Mouse (Mus musculus) WW6 (cell line): Measurements from ENCODE around the gene Dgat2.

Experiments used
- DNase-seq: peaks from one replicate; pipeline ENCODE4 v3.0.0-alpha.2; 2013; ENCODE audit warnings: low read depth, low spot score

Gene Dgat2

GRCm38 (mm10) chr7:99139841-99140491 is 42.6 kb downstream of the Dgat2 start:
- no peak for DNase-seq

- no peak for DNase-seq
Measured at GRCm38 (mm10) chr7:99137541-99137940, 45.0 kb downstream of the Dgat2 start.

- no peak for DNase-seq
Measured at GRCm38 (mm10) chr7:99136789-99137188, 45.7 kb downstream of the Dgat2 start.

GRCm38 (mm10) chr7:99133811-99134402 is 48.6 kb downstream of the Dgat2 start:
- DNase-seq = no peak

GRCm38 (mm10) chr7:99132597-99132996 is 49.9 kb downstream of the Dgat2 start:
- DNase-seq = no peak

DNA sequence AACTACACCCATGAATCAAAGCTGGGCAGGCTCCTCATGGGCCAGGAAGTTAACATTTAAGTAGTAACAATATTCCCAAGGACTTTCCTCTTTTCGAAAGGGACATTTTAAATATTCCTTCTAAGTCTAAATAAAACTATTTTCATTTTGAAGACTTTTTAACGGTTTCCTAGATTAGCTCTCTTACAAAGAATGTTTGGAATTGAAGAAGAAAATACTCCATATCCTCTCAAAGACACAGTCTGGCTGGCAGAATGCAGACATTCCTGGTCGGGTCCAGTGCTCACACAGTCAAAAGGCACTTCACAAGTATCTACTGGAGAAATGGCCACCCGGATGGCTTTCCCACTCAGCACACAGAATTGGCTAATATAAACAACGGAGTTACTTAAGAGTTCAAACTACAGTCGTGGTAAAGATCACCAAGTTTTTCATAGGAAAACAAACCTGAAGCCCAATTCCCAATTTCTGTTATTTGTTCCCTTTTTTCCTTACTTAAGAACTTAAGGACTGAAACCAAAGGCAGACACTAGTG is 50.6 kb downstream of the Dgat2 start:
- no peak for DNase-seq

GRCm38 (mm10) chr7:99128965-99129364 is 53.6 kb downstream of the Dgat2 start:
- no peak for DNase-seq

DNA sequence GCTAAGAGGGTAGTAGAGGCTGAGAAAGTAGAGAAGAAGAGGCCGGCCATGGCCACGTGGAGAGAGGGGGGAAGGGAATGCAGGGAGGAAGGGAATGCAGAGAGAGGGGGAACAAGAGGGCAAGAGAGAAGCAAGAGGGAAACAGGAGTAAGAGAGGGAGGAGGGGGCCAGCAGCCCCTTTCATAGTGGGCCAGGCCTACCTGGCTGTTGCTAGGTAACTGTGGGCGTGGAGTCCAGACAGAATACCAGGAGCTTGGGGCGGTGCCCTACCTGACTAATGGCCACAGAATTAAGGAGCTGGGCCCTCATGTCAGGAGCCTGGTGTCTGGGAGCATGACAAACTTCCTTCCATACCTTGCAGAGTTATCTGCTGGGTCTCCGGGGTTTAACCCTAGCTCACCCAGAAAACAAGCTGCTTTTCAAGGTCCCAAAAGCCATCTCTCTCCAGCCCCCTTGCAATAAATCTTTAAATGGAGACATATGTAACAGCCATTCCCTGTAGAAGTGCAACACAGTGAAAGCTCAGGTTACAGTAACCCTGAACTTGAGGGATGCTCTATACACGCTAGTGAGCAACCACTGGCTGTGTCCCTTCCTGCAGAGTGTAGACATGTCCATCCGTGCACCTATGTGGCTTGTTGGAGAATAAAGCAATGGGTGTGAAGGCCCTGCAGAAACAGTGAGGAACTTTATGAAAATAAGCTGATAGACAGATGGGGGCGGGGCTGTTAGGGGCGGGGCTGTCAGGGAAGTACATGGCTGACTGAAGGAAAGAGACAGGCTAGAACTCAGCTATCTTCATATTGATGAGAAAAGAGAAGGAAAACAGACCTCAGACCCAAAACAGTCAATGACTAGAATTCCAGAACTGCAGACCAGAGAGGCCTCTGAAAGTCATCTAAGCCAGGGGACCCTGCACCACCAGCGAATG is 54.2 kb downstream of the Dgat2 start:
- DNase-seq = no peak

DNA sequence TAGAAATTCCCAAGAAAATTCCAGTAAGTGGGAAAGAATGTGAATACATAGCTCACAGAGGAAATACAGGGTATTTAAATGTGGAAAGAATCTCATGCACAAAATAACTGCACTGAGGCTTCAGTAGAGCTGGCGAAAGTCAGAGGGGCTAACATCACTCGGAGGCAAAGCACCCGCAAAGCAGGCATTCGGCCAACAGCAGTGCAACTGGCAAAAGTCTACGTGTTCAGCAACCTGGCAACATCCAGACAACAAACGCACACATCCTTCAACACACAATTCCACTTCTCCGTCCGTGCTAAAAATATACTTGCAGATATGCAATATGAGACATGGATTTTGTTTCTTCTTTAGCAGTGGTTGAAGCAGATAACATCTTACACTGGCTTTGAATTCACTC is 56.5 kb downstream of the Dgat2 start:
- no peak for DNase-seq

- DNase-seq = no peak
Measured at GRCm38 (mm10) chr7:99122651-99123050, 59.9 kb downstream of the Dgat2 start.

- no peak for DNase-seq
Measured at GRCm38 (mm10) chr7:99120865-99121521, 61.5 kb downstream of the Dgat2 start.

- no peak for DNase-seq
Measured at GRCm38 (mm10) chr7:99120082-99120481, 62.4 kb downstream of the Dgat2 start.

DNA sequence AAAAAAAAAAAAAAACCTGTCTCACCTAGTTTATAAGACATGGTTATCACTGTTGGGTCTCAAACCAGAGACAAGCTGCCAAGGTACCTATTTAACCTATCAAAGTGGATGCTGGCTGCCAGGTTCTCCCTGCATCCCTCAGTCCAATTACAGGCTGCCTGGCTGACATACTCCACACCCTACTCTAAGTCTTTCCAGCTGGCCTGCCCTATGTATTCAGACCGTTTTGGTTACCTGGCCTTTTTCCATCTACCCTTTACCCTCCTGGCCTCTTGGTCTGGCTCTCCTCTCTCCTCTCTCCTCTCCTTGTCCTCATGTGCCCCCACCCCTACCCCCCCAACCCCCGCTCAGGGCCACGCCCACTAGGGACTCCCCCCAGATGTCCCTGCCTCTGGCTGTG is 65.7 kb downstream of the Dgat2 start:
- DNase-seq = no peak

DNA sequence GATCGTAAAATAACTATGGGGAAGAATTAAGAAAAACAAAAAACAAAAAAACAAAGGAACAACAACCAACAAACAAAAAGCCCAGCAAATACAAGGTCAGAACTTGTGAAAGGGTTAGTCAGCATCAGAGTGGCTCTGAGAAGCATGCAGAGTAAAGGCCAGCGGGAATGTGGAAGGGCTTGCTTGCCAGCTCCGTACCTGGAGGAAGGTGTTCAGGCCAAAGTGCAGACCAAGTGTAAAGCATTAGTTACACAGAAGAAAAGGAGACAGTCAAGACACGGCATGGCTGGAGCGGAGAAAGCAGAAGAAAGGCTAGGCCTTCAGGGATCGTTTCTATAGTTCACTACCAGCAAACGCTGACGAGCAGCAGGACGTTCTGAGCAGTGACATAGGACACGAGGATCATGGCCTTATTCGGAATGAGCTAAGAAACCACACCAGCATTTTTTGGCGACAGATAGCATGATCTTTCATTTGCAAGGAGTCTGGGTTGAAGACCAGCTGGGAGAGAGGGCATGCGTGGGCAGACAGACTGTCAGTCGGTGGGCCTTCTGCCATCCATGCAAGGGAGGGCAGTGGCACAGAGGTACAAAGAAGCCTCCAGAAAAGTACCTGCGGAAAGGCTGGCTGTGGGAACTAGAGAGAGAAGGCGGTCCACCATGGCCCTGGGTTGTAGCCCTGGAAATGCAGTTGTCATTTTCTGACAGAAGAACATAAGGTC is 68.4 kb downstream of the Dgat2 start:
- no peak for DNase-seq

- no peak for DNase-seq
Measured at GRCm38 (mm10) chr7:99107566-99107965, 75.0 kb downstream of the Dgat2 start.

- no peak for DNase-seq
Measured at GRCm38 (mm10) chr7:99106714-99107270, 75.7 kb downstream of the Dgat2 start.
